Mouse (Mus musculus) limb, embryonic 14.5 days (tissue): ENCODE measurements around the gene Omp. TPM values are rescaled to one million over a fixed set of nuclear protein-coding genes. Genes with fewer than 3 reads are reported as not detected.

Source experiments
- ATAC-seq: fragments of 200-750 bp; cut with Nextera tagmentation; 2 replicates; pipeline ENCODE4 v1.8.0; 2017; ENCODE audit warnings: low read depth, moderate number of reproducible peaks, moderate TSS enrichment; ENCODE audit not compliant: low FRiP score
- DNase-seq: peaks from one replicate; pipeline ENCODE4 v3.0.0-alpha.2; 2015; ENCODE audit warnings: low spot score
- H3K27ac ChIP-seq: fragments of 300-500 bp; sonication (generic); replicated peaks from 2 replicates; pipeline ENCODE4 v1.5.1; 2014; ENCODE audit warnings: low read depth, mild to moderate bottlenecking, low read length, moderate library complexity, mixed read lengths
- H3K27me3 ChIP-seq: fragments of 300-500 bp; sonication (generic); 2 replicates; pipeline ENCODE4 v1.6.1; 2014; ENCODE audit warnings: low read length, mixed read lengths; ENCODE audit not compliant: control insufficient read depth, insufficient read depth
- H3K36me3 ChIP-seq: fragments of 300-500 bp; sonication (generic); 2 replicates; pipeline ENCODE4 v1.6.1; 2014; ENCODE audit warnings: mild to moderate bottlenecking, low read length, moderate library complexity, mixed read lengths; ENCODE audit not compliant: control insufficient read depth, insufficient read depth
- H3K4me1 ChIP-seq: fragments of 300-500 bp; sonication (generic); 2 replicates; pipeline ENCODE4 v1.6.1; 2014; ENCODE audit warnings: antibody characterized with exemption, low read length, mixed read lengths; ENCODE audit not compliant: control insufficient read depth, insufficient read depth
- H3K4me2 ChIP-seq: fragments of 300-500 bp; sonication (generic); replicated peaks from 2 replicates; pipeline ENCODE4 v1.6.1; 2014; ENCODE audit warnings: low read depth, mild to moderate bottlenecking, low read length, moderate library complexity; ENCODE audit not compliant: severe bottlenecking
- H3K4me3 ChIP-seq: fragments of 300-500 bp; sonication (generic); replicated peaks from 2 replicates; pipeline ENCODE4 v1.5.1; 2014; ENCODE audit warnings: low read length
- H3K9ac ChIP-seq: fragments of 300-500 bp; sonication (generic); 2 replicates; pipeline ENCODE4 v1.6.1; 2014; ENCODE audit warnings: mild to moderate bottlenecking, low read depth, low read length, moderate library complexity; ENCODE audit not compliant: severe bottlenecking
- H3K9me3 ChIP-seq: fragments of 300-500 bp; sonication (generic); 2 replicates; pipeline ENCODE4 v1.6.1; 2016; ENCODE audit warnings: low read length; ENCODE audit not compliant: control insufficient read depth
- POLR2A ChIP-seq: fragments of 200-500 bp; IDR thresholded peaks from 2 replicates; pipeline ENCODE4 v1.8.0; 2012; ENCODE audit warnings: inconsistent platforms, mild to moderate bottlenecking, moderate library complexity, borderline replicate concordance; ENCODE audit not compliant: insufficient read depth, insufficient read length; ENCODE audit errors: extremely low read depth
- WGBS: fragments of 180-500 bp; shearing (Covaris S2); extraction: QIAGEN DNeasy Blood & Tissue Kit; methylation state at CpG from one replicate; pipeline ENCODE4 v1.1.7; 2014; 5-methylcytosine and 5-hydroxymethylcytosine counted together
- polyA plus RNA-seq, 2 experiments: library from polyadenylated mRNA; depleted of rRNA in 1 of 2; stranded (reverse) in 1 of 2; unstranded in 1 of 2; fragments of >200 nt; fragmentation: Nextera tagmentation in 1 of 2; extraction: Ambion mirVana in 1 of 2; gene quantifications; 2 replicates each; pipeline versions ENCODE4 v1.2.1 to v1.2.3; 2012 to 2014

Omp gene
- polyA plus RNA-seq, 2 experiments, result 0.17 to 0.25 TPM

DNA sequence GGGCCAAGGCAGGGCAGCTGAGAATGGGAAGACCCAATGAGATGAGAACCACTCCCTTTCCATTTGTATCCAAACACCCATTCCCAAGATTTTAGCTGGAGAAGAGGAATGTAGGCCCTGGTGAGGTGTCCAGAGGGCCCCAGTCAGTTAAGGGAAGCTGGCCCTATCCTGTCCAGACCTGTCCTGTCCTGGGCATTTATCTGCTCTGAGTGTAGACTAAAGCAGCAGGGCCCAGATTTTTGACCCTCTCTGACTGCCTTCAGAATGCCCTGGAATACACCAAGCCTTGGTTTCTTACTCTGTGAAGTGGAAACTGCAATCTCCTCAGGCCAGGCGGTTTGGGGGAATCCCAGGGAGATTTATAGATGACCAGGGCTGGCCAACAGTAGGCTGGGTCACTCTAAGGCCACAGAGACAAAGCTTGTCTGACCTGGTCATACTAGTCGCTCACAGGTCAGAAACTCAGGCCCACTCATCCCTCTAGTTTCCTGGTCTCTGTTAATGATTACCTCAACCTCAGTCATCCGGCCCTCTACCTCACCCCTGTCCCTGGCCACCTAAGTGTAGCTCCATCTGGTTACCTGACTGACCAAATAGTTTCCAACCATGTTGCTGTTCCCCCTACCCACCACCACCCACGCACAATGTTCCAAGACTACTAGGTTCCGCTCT lies 33.4 kb upstream of the Omp start:
- Histone ChIP-seq H3K27ac (no peak overlapping the region), H3K9me3 (no peaks in the 10 kb centered on the region), H3K4me3 (peak overlapping the region; percentile 74), H3K4me1 (0 out of 2 replicates have a peak, but pooled peaks cover 5% of the 10 kb centered on the region), H3K4me2 (peak overlapping the region; percentile 72), H3K27me3 (no peaks in the 10 kb centered on the region), H3K9ac (peak overlapping the region; percentile 61), H3K36me3 (no peaks in the 10 kb centered on the region)
- TF ChIP-seq POLR2A, result no peak
- 0 out of 2 replicates have a peak, but pooled peaks have one; percentile 13 for ATAC-seq
- no peak for DNase-seq
- WGBS, result 90% methylated on average over 5 of the region's 5 CpGs

GRCm38 (mm10) chr7:98177929-98178559 lies 32.7 kb upstream of the Omp start, which contains the start of gene Capn5:
Gene Capn5, minus strand, starts transcription at chr7:98178274.
- Histone ChIP-seq H3K27me3 (no peaks in the 10 kb centered on the region), H3K27ac (no peak within 1 kb of the TSS), H3K9me3 (no peaks in the 10 kb centered on the region), H3K9ac (peak within 1 kb of the TSS; percentile 61), H3K4me2 (peak within 1 kb of the TSS; percentile 72), H3K4me3 (peak within 1 kb of the TSS; percentile 74), H3K4me1 (0 out of 2 replicates have a peak, but pooled peaks cover 5% of the 10 kb centered on the region), H3K36me3 (no peaks in the 10 kb centered on the region)
- DNase-seq (peak; percentile 73), ATAC-seq (peak; percentile 90)
- no peak for TF ChIP-seq POLR2A
- 3% methylated on average over 28 of the region's 44 CpGs for WGBS

DNA sequence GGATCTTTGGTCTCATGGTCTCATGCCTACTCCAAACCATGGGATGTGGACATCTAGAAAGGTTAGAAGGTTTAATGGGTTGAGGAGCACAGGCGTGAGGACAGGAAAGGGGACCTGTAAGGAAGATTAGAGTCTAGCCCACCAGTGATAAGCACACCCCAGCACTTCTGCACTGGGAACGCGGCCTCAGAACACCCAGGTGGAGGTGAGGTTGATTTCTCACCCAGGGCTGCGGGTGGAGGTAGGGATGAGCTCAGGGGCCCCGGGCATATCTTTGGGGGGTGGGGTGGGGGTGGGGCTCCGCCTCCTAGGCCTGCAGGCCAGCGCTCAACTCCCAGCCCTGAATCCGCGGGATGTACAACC lies 32.2 kb upstream of the Omp start:
- H3K36me3 ChIP-seq, result no peaks in the 10 kb centered on the region
- peak overlapping the region; percentile 61 for H3K9ac ChIP-seq
- 7% methylated on average over 7 of the region's 9 CpGs for WGBS
- peak overlapping the region; percentile 72 for H3K4me2 ChIP-seq
- no peak overlapping the region for H3K27ac ChIP-seq
- DNase-seq (no peak), ATAC-seq (no peak)
- peak overlapping the region; percentile 74 for H3K4me3 ChIP-seq
- 0 out of 2 replicates have a peak, but pooled peaks cover 5% of the 10 kb centered on the region for H3K4me1 ChIP-seq
- no peak for TF ChIP-seq POLR2A
- H3K27me3 ChIP-seq, result no peaks in the 10 kb centered on the region
- no peaks in the 10 kb centered on the region for H3K9me3 ChIP-seq

DNA sequence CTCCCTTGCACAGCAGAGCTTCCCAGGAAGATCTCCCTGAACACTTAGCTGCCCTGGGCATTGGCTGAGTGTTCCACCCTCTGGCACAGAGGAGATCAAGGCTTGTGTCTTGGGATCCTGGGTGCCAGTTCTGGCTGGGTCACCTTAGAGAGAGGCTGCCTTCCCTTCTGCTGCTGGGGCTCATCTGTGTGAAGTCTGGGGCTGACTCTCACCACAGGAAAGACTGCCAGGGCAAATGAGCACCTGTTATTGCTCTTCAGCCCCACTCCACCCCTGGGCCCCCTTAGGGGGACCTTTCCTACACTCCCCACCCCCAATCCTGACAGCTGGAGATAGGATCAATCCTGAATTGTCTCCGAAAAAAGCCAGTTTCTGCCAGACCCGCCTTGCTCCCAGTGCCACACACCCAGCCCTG lies 31.8 kb upstream of the Omp start:
- Histone ChIP-seq H3K27me3 (no peaks in the 10 kb centered on the region), H3K9ac (no peak overlapping the region), H3K4me2 (peak overlapping the region; percentile 72; the same call in 1 of the 2 replicates), H3K27ac (no peak overlapping the region), H3K9me3 (no peaks in the 10 kb centered on the region), H3K4me1 (0 out of 2 replicates have a peak, but pooled peaks cover 5% of the 10 kb centered on the region), H3K36me3 (no peaks in the 10 kb centered on the region), H3K4me3 (peak overlapping the region; percentile 74; the same call in 1 of the 2 replicates)
- ATAC-seq, result no peak
- WGBS, result 60% methylated on average over 2 of the region's 2 CpGs
- TF ChIP-seq POLR2A, result no peak
- DNase-seq, result no peak

DNA sequence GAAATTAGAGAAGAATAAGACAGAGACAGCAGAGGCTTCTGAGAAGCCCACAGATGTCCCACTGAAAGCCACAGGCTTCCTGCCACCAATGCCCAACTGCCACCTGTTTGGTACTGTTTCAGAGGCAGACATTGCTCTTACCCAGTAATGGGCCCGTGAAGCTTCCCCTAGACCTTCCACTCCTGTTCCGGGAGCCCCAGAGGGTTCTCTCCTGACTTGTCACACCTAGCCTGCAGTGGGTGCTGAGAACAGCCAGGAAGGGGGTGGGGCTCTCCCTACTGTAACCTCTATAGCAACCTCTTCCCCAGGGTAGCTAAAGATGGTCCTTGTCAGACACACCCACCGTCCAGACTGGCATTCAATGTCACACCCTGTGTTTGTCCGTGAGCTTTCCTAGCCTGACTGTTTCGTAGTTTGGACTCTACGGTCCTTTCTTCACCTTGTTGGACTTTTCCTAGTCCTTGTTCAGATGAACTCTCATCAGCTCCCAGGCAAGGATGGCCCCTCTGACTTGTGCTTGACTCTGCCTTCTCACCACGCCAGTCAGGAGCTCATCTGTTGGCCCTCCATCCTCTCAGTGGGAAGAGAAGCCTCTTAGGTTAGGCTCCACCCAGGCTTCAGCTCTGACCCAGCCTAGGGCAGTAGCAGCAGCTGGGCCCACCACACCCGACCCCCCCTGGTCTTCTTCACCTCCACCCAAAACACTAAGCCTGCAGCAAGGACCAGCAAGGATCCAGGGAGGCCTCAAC lies 31.2 kb upstream of the Omp start:
- no peak for DNase-seq
- no peak for ATAC-seq
- H3K4me3 ChIP-seq, result no peak overlapping the region
- H3K36me3 ChIP-seq, result no peaks in the 10 kb centered on the region
- no peak for TF ChIP-seq POLR2A
- no peaks in the 10 kb centered on the region for H3K9me3 ChIP-seq
- peaks cover 7% of the 10 kb centered on the region; the same call in 1 of the 2 replicates for H3K4me1 ChIP-seq
- H3K27ac ChIP-seq, result no peak overlapping the region
- H3K9ac ChIP-seq, result no peak overlapping the region
- no peaks in the 10 kb centered on the region for H3K27me3 ChIP-seq
- 0 out of 2 replicates have a peak overlapping the region, but pooled peaks have one; percentile 72 for H3K4me2 ChIP-seq
- 77% methylated on average over 8 of the region's 8 CpGs for WGBS
